Mouse (Mus musculus): ENCODE results near the gene Tmem170b.

The Tmem170b gene

GRCm38 (mm10) chr13:41614982-41615381, 9.3 kb downstream of the Tmem170b start:
- DNase-seq: no peak

DNA sequence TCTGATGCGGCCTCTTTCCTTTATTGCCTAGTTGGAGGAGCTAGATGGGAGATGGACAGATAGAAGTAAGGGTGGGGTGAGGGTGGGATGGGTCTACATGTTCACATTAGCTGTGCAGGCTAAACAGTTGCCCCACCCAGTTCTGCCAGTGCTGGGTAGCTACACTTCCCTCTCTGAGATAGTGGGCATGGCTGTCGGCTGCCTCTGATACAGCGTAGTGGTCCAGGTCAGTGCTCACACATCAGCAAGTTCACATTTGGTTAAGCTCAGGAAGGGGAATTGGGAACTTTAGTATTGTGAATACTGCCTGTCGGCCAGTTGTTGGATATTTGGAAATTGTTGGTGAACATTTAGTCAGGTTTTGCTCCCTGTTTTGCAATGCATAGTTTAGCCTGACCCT, 13.8 kb downstream of the Tmem170b start:
- no peak for DNase-seq

DNA sequence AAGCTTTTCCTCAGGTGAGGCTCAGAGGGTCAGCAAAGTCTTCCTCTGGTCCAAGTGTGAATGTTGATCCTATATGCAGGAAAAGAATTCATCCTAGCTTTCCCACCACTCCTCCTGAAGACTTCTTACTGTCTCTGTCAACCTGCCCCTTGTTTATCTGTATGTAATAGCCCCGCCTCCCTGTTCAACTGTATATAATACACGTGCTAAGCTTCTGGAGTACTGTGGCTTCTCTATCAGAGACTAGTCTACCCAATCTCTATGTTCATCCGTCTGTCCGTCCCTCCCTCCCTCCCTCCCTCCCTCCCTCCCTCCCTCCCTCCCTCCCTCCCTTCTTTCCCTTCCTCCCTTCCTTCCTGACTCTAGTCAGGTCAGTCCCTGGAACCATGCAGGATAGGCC, 14.4 kb downstream of the Tmem170b start:
- DNase-seq: no peak

- DNase-seq: no peak
Measured at GRCm38 (mm10) chr13:41624123-41624522, 18.4 kb downstream of the Tmem170b start.

GRCm38 (mm10) chr13:41625248-41625647, 19.5 kb downstream of the Tmem170b start:
- no peak for DNase-seq

DNA sequence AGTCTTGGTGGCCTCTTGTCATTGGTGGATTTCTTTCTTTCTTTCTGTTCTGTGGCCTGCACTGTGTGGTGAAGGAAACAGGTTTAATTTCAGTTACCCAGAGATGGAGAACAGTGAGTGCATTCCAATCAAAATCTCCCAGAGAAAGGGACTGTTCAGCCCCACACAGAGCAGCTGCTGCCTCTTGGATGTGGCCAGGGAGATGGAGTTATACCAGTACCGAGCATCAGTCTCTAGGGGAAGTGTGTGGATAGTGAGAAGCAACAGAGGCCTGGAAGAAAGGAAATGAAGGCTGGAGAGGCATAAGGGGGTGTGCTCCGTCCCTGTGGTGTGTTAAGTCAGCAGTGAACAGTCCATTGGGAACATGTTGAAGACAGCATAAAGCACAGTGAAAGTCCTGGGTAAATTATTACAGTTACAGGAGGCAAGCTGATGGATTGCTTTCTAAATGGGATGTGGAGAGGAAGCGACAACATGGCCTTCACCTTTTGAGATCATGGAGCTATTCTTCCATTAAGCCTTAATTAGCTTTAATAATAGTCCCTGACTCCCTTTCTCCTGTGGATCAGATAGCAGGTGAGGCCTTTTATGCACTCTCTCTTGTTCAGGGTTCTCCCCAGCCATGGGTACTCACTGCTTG, 21.7 kb downstream of the Tmem170b start:
- no peak for DNase-seq

DNA sequence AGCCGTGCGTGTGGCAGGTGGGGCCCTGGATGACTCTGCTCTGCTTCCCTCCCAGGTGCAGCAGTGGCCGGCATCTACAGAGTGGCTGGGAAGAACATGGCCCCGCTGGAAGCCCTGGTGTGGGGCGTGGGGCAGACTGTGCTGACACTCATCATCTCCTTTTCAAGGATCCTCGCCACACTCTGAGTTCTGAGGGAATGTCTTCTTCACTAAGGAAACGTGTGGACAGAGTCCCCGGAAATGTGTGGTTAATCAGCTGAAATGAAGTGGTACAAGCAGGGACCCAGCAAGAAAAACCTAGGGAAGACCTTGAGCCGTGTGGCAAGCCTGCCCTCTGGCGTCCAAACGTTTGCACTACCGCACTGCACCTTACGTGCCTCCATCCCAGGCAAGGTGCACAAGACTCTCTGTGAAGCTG, 28.7 kb downstream of the Tmem170b start:
- peak; percentile 87 for DNase-seq

DNA sequence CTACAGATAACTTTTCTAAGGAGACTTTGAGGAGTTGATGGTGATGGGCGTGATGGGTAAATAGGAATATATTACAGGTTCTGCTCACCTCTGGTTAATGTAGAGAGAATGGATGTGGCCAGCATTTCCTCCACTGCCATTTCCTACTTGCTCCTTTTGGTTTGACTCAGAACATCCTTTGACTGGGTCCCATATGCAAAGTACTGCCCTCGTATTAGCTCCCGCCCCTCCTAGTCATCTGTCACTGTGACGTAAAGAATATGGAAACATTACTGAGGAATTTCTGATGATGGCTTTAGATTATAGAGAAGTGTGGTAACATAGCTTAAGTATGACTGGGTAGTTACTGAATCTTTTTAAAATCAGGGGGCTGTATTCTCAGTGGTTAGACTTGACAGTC, 32.4 kb downstream of the Tmem170b start:
- no peak for DNase-seq

GRCm38 (mm10) chr13:41642851-41643250, 37.1 kb downstream of the Tmem170b start:
- DNase-seq: peak; percentile 59

DNA sequence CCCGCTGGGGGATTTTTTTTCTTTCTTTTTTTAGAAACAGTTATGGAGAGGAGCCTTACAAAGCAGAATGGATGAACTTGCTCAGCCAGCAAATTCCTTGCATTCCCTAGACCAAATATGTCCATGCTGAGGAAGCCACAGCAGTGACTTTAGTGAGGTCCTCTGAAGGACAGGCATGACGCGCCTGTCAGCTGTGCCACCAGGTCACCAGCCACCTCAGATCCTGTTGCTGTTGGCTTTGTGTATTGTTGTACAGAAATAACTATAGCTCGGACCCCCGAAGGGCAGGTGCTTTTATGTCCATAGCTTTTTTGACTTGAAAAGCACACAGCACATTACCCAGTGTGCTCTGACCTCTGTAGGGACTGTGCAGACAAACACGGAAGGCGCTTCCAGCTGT, 38.1 kb downstream of the Tmem170b start:
- DNase-seq: no peak

DNA sequence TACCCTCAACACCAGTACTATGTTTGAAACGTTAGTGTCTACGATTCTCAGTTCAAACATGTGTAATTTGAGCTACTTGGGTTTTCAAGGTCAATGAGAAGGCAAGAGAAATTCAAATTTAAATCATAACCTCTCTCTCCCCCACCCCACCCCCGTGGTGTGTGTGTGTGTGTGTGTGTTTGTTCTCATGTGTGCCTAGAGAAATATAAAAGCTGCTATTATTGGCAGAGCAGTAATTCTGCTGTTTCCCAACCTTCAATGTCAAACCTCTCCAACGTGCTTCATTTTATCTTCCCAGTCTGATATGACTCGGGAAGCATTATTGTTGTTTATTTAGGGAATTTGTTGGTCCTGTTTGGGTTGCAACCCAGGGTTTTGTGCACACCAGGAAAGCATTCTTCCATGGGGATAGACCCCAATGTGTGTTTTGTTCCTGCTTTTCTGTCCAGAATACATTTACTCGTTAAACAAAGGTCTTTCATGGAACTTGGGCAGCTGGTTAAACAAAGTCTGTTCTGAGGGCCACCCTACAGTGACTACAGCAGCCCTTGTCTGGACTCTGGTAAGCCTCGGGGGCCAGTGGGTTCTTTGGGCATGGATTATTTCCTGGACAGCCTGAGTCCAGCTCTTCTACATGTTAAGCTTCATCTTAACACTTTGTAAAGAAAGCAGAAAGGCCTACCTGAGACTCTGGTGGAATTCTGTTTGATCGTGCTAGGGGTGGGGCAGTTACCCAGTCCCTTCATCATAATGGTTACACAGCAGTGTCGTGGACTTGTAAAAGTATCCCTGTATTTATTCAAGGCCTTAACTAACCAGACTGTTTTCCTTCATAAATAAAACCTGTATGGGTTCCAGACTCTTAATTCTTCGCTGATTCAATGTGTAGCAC, 39.1 kb downstream of the Tmem170b start:
- DNase-seq: no peak

GRCm38 (mm10) chr13:41645483-41645859, 39.8 kb downstream of the Tmem170b start:
- DNase-seq: no peak

DNA sequence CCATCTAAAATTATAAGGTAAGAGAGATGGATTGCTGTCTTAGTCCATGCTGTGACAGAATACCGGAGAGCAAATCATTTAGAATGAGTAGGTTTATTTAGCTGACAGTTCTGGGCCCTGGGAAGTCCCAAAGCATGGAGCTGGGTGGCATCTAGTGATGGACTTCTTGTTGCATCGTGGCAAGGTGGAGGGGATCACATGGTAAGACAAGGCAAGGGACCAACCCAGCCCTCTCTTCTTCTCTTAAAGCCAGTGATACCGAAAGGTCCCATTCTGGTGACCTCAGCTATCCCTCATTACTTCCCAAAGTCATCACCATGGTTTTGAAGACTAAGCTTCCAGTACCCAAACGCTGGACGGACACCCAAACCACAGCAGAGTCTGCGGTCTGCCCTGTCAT, 42.3 kb downstream of the Tmem170b start:
- no peak for DNase-seq

DNA sequence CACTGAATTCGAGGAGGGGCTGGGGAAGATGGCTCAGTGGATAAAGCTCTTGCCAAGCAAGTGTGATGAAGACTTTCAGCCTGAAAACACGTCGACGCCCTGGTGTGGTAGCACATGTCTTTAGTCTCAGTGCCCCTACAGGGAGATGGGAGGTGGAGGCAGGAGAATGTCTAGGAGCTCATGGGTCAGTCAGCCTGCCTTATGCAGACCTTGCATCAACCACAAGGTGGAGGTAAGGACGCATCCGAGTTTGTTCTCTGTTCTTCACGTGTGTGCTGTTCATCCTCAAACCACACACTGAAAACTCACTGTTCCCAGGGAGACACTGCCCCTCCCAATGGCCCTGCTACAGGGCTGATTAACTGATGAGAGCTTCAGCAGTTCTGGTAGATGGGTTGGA, 45.0 kb downstream of the Tmem170b start:
- DNase-seq: no peak

DNA sequence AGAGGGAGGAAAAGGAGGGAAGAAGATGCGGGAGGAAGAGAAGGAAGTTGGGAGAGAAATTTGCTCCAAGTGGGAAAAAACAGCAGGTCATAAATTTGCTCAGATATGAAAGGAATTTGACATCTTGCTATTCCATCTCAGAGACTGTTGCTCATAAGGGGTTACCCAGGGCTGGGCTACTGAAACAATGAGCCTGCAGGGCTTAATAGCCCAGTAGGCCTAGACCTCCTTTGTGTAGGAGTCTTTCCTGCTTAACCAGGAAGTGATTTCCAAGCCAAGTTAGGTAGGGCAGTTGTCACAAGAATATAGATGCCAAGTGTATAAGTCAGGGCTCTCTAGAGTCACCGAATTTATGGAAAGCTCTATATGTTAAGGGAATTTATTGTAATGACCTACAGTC, 48.1 kb downstream of the Tmem170b start:
- DNase-seq: no peak

- DNase-seq: no peak
Measured at GRCm38 (mm10) chr13:41655576-41656090, 49.9 kb downstream of the Tmem170b start.

- DNase-seq: no peak
Measured at GRCm38 (mm10) chr13:41660052-41660793, 54.5 kb downstream of the Tmem170b start.

DNA sequence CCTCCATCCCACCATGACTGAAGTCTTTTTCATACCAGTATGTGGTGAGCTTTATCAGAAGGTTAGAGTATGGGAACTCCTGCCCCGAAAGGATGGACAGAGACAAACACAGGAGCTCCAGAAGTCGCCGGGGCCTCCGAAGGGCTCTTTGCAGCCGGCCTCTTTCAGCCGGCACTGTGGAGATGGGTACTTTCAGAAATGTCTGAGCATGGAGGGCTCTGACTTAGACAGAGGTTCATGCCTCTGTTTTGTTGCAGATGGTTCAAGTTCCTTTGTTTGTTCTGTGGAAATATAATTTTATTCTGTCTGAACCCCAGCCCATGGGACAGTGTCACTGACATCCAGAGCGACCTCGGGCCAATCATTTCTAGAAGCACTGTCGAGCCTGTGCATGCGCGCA, 55.4 kb downstream of the Tmem170b start:
- no peak for DNase-seq

DNA sequence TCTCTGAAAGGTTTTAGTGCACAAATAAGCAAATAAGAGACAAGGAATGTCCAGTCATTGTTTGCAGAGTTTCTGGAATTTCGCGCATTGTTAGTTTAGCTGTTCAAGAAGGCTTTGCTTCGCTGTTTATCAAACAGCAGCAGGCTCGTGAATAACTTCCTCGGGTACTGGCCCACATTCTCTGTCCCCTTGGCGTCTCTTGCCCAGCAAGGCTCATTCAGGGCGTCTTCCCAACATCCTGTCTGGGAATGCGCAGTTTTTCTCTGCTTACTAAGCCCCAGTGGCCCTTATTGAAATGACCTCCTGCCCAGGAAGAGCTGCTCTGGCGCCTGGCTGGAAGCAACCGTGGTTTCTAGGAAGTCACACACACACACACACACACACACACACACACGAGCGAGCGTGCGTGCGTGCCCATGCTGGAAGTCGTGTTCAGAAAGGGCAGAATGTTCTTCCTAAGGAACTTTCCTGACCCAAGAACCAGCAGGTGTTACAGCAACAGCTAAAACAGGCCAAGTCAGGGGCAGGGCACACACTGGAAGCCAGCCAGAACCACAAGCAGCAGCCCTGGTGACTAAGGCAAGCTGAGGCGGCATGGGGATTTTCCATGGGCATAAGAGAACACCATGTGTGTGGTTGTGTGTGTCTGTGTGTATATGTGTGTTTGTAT, 56.8 kb downstream of the Tmem170b start:
- no peak for DNase-seq

DNA sequence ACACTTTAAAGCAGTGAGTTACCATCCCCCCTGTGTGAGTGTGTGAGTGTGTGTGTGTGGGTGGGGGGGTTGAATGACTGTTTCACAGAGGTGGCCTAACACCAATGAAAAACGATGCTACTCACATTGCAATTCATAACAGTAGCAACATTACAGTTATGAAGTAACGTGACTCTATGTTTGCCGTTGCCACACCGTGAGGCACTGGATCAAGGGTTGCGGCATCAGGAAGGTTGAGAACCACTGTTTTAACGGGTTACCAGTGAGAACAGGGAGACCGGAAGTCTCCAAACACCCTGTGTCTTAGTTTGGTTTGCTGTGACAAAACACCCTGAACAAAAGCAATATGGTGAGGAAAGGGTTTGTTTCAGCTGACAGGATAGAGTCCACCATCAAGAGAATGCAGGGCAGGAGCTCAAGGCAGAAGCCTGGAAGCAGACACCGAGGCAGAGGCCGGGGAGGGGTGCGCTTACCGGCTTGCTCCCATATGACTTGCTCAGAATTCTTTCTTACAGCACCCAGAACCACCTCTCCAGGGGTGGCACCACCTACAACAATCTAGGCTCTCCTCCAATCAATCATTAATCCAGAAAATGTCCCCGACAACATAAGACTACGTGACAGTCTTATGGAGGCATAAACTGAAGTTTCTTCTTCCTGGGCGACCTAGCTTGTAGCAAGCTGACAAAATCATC, 57.9 kb downstream of the Tmem170b start:
- DNase-seq: no peak

DNA sequence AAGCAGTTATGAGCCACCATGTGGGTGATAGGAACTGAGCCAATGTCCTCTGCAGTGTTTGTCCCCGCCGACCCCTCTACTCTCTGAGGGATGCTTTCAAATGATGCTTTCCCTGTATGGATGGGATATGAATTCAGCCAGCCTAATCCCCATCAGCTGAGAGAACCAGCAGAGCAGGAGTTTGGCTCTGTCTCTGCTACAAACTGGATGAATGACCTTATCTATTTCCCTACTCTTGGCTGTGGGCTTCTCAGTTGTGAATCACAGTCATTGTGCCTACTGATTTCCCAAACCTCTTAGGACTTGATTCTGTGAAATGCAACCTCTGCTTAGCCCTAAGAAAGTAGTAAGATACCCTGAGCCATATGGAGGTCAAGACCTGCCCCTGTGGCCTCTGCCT, 64.2 kb downstream of the Tmem170b start:
- DNase-seq: no peak

- DNase-seq: no peak
Measured at GRCm38 (mm10) chr13:41670386-41671130, 64.9 kb downstream of the Tmem170b start.

All from thymus, postnatal 4 days (tissue).